Mouse (Mus musculus): ENCODE measurements around the gene Tbc1d23.

Tbc1d23 gene

DNA sequence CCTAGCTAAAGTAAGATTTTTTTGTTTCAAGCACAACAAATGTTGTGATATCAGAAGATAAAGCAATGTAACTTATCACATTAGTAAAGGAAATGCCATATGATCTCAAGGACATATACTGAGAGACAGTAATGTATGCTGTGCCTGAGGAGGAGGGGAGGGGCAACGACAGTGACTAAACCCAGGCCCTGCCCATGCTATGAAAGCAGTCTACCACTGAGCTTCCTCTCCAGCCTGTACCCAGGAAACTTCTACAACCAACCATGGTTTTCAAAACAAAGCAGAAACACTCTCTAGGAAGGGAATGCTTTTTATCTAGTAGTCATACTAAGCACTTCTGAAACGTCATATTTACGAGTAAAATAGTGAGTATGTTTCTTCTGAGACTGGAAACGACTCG lies 68.5 kb downstream of the Tbc1d23 start:
- DNase-seq (ENCODE audit: low spot score), result no peak

DNA sequence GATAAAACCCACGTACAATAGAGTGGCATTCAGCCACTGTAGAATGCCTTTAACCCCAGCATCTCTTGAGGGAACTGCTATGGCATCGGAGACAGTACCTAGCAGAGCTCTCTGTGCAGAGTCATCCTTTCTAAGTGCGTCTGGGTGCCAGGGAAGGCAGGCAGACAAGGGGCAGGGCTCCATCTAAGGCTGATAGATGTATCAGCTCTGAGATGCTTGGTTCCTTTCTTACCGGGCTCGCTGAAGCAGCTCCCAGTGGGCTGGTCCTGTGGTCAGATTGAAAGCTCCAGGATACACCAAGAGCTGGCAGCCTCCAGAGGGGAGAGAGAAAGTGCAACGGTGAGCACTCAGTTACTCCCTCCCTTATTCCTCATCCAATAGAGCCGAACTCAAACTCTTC lies 71.5 kb downstream of the Tbc1d23 start:
- no peak for DNase-seq (ENCODE audit: low spot score)

DNA sequence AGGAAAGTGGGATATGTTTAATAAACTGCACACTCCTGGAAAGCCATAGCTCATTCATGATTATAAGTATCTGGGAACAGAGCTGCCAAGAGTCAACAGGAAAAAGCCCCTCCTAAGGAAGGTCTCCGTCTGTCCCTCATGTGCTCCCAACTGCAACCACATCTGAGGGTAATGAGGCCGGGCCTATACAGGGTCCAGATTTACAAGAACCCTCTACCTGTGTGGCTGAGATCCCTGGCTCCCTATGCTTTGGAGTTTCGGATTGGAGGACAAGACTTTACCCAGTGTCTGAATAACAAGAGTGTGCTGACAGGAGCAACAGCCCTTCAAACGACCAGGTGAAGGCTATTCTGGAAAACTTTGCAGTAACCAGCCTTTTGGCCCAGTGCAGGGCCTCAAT lies 73.6 kb downstream of the Tbc1d23 start:
- DNase-seq (ENCODE audit: low spot score), result no peak

DNA sequence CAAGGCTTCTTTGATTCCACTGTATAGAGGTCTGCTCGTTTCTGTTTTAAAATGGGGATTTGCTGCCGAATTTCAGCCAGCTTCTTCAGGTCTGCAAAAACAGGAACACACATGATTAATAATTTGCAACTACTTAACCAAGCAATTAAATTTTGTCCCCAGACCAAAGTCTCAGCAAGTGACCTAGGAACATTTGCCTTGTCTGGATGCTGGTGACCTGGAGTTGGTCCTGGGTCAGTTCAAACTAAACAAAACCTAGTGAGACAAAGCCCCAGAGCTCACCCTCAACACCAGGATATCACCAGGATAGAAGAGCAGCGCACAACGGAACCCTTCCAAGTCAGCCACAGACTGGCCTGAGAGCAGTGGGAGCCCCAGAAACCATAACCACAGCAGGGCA lies 74.2 kb downstream of the Tbc1d23 start:
- no peak for DNase-seq (ENCODE audit: low spot score)

DNA sequence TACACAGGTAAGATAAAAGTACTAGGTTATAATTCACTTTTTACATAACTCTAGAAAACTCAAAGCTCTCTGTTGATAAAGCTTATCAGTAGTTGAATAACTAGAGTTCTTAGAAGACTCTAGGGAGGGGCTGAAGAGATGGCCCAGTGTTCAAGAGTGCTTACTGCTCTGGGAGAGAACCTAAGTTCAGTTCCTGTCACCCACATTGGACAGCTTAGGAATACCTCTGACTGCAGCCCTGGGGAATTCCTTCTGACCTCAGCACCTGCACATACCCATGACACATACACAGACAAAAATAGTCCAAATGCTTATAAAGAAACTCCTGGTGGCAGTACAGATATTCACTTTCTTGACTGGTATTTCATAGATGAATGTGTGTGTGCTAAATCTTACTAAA lies 75.4 kb downstream of the Tbc1d23 start:
- DNase-seq (ENCODE audit: low spot score), result no peak

DNA sequence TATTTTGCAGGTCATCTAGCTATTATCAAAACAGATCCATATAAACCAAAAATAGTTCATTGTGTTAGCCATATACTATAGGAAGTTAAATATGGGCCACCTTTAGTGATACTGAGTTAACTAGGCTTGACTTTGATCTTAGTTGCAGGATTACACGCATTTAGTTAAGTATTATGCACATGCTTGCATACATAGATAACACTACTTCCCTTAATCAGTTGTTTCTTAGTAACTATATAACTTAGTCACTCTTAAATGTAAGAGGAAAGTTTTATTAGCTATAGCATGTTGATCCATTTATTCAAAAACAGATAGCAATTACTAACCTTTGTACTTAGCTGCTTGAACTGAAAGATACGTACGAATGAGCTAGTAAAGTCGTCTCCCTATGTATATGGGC lies 79.9 kb downstream of the Tbc1d23 start:
- no peak for DNase-seq (ENCODE audit: low spot score)

DNA sequence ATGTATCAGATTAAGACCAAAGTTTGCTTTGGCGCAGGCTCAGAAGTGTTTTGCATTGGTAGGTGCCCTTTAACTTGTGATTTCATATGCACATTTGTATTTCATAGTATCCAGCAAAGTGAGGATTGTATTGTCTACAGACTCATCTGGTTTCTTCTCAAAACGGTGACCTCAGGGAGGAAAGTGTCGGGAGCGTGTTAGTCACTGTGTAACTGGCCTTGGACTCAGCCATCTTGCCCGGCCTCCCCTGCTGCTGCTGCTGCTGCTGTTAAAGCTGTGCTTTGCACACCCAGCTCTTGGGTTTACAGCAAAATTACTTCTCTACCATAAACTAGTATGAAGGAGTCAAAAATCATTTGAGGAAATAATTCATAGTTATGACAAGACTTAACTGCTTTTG lies 86.6 kb downstream of the Tbc1d23 start:
- no peak for DNase-seq (ENCODE audit: low spot score)

DNA sequence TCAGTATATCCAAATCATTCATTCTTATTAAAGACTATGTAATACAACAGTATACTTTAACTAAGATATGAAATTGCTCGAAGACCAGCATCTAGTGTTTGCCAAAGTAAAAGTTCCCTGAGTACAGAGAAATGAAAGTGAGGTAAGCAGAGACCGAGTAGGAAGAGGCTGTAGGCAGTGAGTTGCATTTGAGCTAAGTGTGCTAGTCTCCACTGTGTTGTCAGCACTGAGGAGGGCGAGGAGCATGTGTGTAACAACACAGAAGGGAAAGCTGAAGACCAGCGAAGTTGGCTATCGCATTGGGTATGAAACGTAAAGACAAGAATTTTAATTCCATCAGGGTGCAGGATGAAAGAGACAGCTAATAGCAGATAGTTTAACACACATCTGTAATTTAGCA lies 97.7 kb downstream of the Tbc1d23 start:
- DNase-seq (ENCODE audit: low spot score), result no peak

DNA sequence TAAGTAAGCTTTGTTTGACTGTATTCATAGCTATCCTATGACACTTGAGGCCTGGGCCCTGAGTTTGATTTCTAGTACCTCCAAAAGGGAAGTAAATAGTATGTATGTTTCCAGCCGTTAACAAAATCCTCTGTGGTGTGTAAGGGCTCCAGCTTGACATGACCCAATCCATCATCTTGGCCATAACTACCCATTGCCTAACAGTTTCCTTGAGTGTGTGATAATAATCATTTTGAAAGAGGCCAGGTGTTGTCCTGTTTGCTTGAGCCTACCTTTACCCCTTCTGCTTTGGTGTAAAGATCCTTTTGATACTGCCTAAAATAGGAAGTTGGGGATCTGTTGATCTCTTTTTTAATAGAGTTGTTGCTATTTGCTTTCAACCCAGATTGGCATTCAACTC lies 99.0 kb downstream of the Tbc1d23 start:
- no peak for DNase-seq (ENCODE audit: low spot score)

DNA sequence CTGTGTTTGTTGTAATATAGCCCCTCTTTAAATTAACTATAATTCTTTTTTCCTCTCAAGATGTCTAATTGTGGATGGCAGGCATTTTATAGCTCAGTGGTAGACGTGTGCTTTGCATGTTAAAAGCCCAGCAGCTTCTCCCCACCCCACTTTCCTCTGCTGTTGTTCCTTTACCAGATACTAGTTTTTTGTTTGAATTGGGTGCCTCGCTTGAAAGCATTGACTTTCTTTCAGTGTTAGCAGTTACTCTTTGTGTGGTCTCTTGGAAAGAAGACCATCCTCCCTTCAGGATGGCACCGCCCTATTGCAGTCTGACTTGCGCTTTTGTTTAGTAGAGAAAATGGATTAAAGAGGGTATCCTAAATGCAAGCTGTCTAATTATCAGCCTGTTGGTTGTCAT lies 99.8 kb downstream of the Tbc1d23 start:
- DNase-seq (ENCODE audit: low spot score), result no peak

DNA sequence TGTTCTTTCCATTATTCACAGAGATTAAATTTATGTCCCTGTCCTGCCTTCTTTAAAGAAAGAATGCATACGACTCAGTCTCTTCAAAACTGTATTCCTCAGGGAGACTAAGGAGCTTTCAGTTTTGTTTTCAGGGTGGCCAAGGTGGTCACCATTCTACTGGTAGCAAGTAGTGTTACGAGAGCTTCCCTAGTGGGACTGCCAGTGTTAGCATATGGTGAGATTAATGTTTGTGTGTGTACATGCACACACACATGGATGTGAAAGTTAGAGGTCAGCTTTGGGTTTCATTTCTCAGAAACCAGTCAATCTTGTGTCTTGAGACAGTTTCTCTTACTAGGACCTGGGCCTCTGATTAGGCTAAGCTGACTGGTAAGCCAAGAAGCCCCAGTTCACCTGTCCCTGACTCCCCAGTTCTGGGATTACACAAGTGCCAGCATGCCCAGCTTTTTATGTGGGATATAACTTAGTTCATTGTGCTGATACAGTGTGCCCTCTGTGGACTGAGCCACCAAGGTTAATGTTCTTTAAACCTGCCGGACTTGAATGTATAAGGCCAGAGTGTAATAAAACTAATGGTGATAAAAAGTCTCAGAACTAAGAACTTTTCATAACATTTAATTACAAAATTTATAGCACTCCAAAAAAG lies 100.4 kb downstream of the Tbc1d23 start:
- DNase-seq (ENCODE audit: low spot score), result no peak

DNA sequence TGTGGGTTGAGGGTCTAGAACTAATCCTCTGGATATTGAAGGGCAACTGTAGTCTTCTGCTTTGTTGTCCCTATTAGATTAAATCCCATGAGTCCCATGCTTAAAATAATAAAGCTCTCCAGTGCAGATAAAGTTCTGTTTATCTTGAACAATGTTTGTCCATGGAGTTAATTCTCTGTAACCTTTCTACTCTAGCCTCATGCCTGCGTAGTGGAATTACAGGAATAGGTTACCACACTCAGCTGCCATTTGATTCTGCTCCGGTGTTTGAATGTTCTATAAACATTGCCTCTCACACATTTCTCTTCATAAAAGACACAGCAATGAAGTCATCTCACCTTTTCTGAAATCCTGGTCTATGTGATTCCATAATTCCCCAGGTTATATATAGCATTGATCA lies 103.5 kb downstream of the Tbc1d23 start:
- DNase-seq (ENCODE audit: low spot score), result no peak

DNA sequence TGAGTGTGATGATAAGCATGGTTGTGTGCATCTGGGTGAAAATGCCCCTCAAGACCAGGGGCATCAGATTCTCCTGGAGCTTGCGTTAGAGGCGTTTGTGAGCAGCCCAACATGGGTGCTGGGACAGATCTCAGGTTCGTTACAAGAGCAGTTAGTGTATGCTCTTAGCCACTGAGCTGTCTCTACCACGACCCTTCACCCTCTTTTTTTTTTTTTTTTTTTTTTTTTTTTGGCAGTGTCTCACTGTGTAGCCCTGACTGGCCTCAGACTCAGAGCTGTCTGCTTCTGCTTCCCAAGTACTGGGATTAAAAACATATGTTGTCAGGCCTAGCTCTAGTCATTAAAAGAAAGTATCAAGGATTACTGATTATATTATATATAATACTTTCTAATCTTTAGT lies 105.0 kb downstream of the Tbc1d23 start:
- no peak for DNase-seq (ENCODE audit: low spot score)

DNA sequence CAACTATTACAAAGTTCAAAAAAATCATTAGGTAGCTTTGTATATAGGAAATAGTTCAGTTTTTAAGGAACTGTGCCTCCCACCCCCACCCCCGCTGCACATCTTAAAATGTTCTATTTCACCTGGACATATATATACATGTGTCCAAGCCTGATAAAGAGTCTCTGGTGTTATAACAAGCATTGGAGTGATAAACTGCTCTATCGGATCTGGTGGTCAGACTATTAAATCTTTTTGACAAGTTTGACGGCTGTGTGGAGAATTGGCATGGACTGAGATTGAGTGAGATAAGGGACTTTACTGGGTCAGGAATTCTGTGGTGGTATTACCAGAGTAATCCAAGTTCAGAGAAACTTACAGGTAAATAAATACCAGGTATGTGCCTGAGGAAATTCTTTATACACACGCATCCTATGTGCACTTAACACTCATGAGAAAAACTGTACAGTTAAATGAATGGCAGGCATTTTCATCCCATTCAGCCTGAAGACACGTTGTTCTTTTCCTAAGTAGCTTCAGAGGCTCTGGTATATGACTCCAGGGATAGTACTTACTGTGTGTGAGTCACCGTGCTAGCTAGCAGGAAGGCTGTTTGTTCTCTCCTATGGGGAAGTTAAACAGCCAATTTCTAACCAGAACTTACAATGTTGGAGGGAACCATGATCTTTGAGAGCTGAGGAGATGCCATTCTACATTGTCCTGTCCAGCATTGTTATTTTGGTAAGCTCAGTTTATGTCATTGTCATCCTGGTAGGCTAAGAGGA lies 108.4 kb downstream of the Tbc1d23 start:
- no peak for DNase-seq (ENCODE audit: low spot score)

DNA sequence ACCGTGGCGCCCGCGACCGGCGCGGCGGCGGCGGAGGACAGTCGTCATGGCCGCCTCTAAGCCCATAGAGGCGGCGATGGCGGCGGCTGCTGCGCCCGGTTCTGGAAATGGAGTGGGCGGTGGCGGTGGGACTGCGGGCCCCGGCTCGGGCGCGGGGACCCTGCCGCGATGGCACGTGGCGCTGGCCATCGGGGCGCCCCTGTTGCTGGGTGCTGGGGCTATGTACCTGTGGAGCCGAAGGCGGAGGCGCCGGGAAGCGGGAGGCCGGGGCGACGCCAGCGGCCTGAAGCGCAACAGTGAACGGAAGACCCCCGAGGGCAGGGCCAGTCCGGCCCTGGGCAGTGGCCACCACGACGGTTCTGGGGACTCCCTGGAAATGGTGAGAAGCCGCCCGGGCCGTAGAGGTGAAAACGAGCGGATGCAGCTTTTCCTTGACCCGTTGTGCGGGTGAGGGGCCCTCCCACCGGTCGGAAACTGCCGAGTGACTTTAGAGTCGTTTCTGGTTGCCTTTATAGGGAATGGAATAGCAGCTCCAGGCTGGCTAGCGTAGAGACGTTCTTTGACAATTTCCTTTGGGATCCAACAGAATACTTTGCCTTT lies 109.4 kb downstream of the Tbc1d23 start:
- peak; percentile 4 for DNase-seq (ENCODE audit: low spot score)

DNA sequence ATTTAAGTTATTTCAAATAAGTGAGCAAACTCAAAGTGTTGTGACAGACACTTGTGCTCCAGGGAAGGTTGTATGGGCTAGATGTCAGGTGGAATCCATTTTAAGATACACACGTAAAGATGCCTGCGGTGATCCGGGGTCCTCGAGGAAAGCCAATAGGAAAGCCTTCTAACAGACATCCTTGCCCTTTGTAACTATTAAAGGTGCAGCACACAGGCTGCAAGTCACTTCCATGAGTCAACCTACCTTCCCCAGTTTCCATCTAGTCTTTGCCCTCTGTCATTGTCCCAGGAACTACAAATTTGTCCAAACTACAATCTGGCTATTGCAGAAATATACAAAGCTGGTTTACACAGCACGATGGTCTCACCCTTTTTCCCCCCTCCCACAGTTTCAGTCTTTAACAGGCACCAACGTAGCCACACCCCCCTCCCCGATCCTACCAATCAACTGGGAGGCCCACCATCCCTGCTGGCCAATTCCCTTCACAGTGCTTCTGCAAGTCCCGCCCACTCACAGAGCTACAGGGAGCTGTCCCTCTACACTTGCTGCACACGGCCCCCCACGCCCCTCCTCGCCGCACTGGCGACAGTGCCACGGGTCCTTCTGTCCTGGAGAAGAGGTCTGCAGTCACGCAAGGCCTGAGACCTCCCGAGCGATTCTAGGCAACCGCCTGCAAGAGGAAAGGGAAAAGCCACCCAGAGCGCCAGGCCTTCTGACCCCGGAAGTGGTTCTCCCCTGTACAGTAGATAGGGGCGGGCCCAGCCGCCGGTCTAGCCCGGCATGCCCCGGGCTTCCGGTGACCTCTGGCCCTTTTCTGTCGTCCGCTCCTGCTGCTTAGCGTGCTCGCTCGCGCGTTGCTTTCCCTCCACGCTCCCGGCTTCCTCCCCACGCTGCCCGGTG lies 110.1 kb downstream of the Tbc1d23 start, which contains the start of gene Tomm70a:
Gene Tomm70a, plus strand, starts transcription at position 791 of the 903 bp plus-strand sequence.
- DNase-seq (ENCODE audit: low spot score), result peak; percentile 90

All from ovary, postnatal 10 days (tissue).